Mouse (Mus musculus) ovary, adult 2 months (tissue): ENCODE data around the gene Zfp706. TPM values are rescaled to one million over a fixed set of nuclear protein-coding genes. Genes with fewer than 3 reads are reported as not detected.

ENCODE experiments used
- polyA plus RNA-seq: library from polyadenylated mRNA; depleted of rRNA; stranded (reverse); fragments of >200 nt; gene quantifications from 2 replicates; pipeline ENCODE4 v1.2.3, GENCODE M21; 2012; rRNA removed

The Zfp706 gene
- polyA plus RNA-seq: 32.6 and 42.4 TPM in 2 replicates

GRCm38 (mm10) chr15:37007233-37007958 lies at the start of gene Zfp706:
Zfp706 (minus strand) TSS chr15:37007773.

